Mouse (Mus musculus) heart, embryonic 14.5 days (tissue): ENCODE measurements around the gene Kazald1. TPM values are rescaled to one million over a fixed set of nuclear protein-coding genes. Genes with fewer than 3 reads are reported as not detected.

Experiments
- ATAC-seq: fragments of 200-750 bp; cut with Nextera tagmentation; 2 replicates; pipeline ENCODE4 v1.8.0; 2017; ENCODE audit warnings: low read depth, moderate TSS enrichment; ENCODE audit not compliant: insufficient number of reproducible peaks, insufficient read depth, low FRiP score
- H3K27ac ChIP-seq, 2 experiments: fragments of 200-500 bp in 1 of 2; fragments of 300-500 bp in 1 of 2; sonication (generic) in 1 of 2; replicated peaks in 1 of 2; 2 replicates each; pipeline ENCODE4 v1.5.1; 2012 to 2014; ENCODE audit warnings: low read depth in 2 of 2, low read length in 2 of 2, control low read depth in 1 of 2, mild to moderate bottlenecking in 1 of 2, mixed read lengths in 1 of 2; ENCODE audit not compliant: control insufficient read depth in 1 of 2, insufficient read depth in 1 of 2
- H3K27me3 ChIP-seq: fragments of 300-500 bp; sonication (generic); 2 replicates; pipeline ENCODE4 v1.6.1; 2014; ENCODE audit warnings: mild to moderate bottlenecking, low read length, control low read depth; ENCODE audit not compliant: control insufficient read depth, insufficient read depth
- H3K36me3 ChIP-seq: fragments of 300-500 bp; sonication (generic); 2 replicates; pipeline ENCODE4 v1.6.1; 2014; ENCODE audit warnings: mild to moderate bottlenecking, control low read depth, low read length, mixed read lengths; ENCODE audit not compliant: control insufficient read depth, insufficient read depth
- H3K4me1 ChIP-seq, 2 experiments: fragments of 200-500 bp in 1 of 2; fragments of 300-500 bp in 1 of 2; sonication (generic) in 1 of 2; 2 replicates each; pipeline ENCODE4 v1.6.1; 2012 to 2014; ENCODE audit warnings: low read length in 2 of 2, control low read depth in 1 of 2, mixed read lengths in 1 of 2; ENCODE audit not compliant: control insufficient read depth in 2 of 2, insufficient read depth in 2 of 2
- H3K4me2 ChIP-seq: fragments of 300-500 bp; sonication (generic); 2 replicates; pipeline ENCODE4 v1.6.1; 2014; ENCODE audit warnings: mild to moderate bottlenecking, low read length
- H3K4me3 ChIP-seq, 2 experiments: fragments of 200-500 bp in 1 of 2; fragments of 300-500 bp in 1 of 2; sonication (generic) in 1 of 2; 2 replicates each; pipeline ENCODE4 v1.5.1; 2012 to 2014; ENCODE audit warnings: low read length in 2 of 2, mild to moderate bottlenecking in 2 of 2, control low read depth in 1 of 2, low read depth in 1 of 2, moderate library complexity in 1 of 2; ENCODE audit not compliant: control insufficient read depth in 1 of 2, insufficient read depth in 1 of 2
- H3K9ac ChIP-seq: fragments of 300-500 bp; sonication (generic); 2 replicates; pipeline ENCODE4 v1.6.1; 2014; ENCODE audit warnings: mild to moderate bottlenecking, low read length
- H3K9me3 ChIP-seq: fragments of 300-500 bp; sonication (generic); 2 replicates; pipeline ENCODE4 v1.6.1; 2016; ENCODE audit warnings: low read length, control low read depth; ENCODE audit not compliant: control insufficient read depth
- WGBS: fragments of 180-500 bp; shearing (Covaris S2); extraction: QIAGEN DNeasy Blood & Tissue Kit; methylation state at CpG from one replicate; pipeline ENCODE4 v1.1.7; 2014; 5-methylcytosine and 5-hydroxymethylcytosine counted together
- polyA plus RNA-seq: library from polyadenylated mRNA; unstranded; fragments of >200 nt; fragmentation: Nextera tagmentation; extraction: Ambion mirVana; gene quantifications from 2 replicates; pipeline ENCODE4 v1.2.1, GENCODE M21; 2014

Kazald1 gene
- polyA plus RNA-seq, 1 experiment from 2014 or later = 11.5 TPM

- Histone ChIP-seq H3K4me1 (no peaks in the 10 kb centered on the region), H3K36me3 (no peaks in the 10 kb centered on the region), H3K9me3 (no peaks in the 10 kb centered on the region), H3K27me3 (peaks cover 3% of the 10 kb centered on the region; the same call in 1 of the 2 replicates), H3K4me2 (no peak overlapping the region), H3K9ac (no peak overlapping the region), H3K4me3 (no peak overlapping the region), H3K27ac (no peak overlapping the region)
- WGBS = 6% methylated on average over 18 of the region's 18 CpGs
- no peak for ATAC-seq
Measured at GRCm38 (mm10) chr19:45113791-45114460, 38.9 kb downstream of the Kazald1 start.

GRCm38 (mm10) chr19:45114772-45115171, 39.7 kb downstream of the Kazald1 start:
- Histone ChIP-seq H3K9ac (no peak overlapping the region), H3K27me3 (peaks cover 3% of the 10 kb centered on the region; the same call in 1 of the 2 replicates), H3K9me3 (no peaks in the 10 kb centered on the region), H3K4me1 (no peaks in the 10 kb centered on the region), H3K4me3 (no peak overlapping the region), H3K36me3 (no peaks in the 10 kb centered on the region), H3K4me2 (no peak overlapping the region), H3K27ac (no peak overlapping the region)
- ATAC-seq = no peak
- WGBS = 50% methylated on average over 2 of the region's 3 CpGs

DNA sequence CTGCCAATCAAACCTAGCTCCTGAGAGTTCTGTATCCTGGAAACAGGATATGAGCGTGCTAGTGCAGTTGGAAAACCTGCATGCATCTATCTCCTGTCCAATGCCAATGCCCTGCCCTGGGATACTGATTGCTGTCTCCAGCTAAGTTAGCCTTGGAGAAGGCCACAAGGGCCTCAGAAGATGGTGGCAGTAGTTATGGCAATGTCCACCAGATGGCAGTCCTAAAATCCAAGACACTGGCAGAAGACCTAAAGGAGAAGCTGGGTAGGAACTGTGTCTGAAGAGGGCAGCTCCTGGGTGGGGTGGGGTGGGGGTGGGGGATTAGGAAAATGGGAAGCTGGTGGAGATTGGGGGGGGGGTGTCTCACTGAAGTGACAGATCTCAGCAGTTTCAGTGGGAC, 41.8 kb downstream of the Kazald1 start:
- ATAC-seq = no peak
- WGBS = 52% methylated on average over 1 of the region's 1 CpGs
- H3K27me3 ChIP-seq = peaks cover 6% of the 10 kb centered on the region; the same call in 1 of the 2 replicates
- no peaks in the 10 kb centered on the region for H3K9me3 ChIP-seq
- no peak overlapping the region for H3K4me2 ChIP-seq
- no peaks in the 10 kb centered on the region for H3K4me1 ChIP-seq
- no peak overlapping the region for H3K4me3 ChIP-seq
- no peak overlapping the region for H3K27ac ChIP-seq
- no peak overlapping the region for H3K9ac ChIP-seq
- no peaks in the 10 kb centered on the region for H3K36me3 ChIP-seq

Other genes starting within 250 kb of the Kazald1 start
- 46.4 and 47.0 TPM in 2 replicates for gene Slf2, start 144.1 kb upstream of the Kazald1 start, polyA plus RNA-seq
- 0.80 and 0.92 TPM in 2 replicates for gene Sema4g, start 86.1 kb upstream of the Kazald1 start, polyA plus RNA-seq
- 14.2 and 14.6 TPM in 2 replicates for gene Twnk, start 69.6 kb upstream of the Kazald1 start, polyA plus RNA-seq
- gene Mrpl43, start 68.8 kb upstream of the Kazald1 start, polyA plus RNA-seq = 62.0 and 65.5 TPM in 2 replicates
- gene Lzts2, start 60.8 kb upstream of the Kazald1 start, polyA plus RNA-seq = 39.5 and 42.2 TPM in 2 replicates
- 0.11 and 0.19 TPM in 2 replicates for gene Pdzd7, start 29.5 kb upstream of the Kazald1 start, polyA plus RNA-seq
- 17.6 and 18.2 TPM in 2 replicates for gene Sfxn3, start 27.7 kb upstream of the Kazald1 start, polyA plus RNA-seq
- 0.22 TPM in 1 of 2 replicates, not detected in the other for gene Tlx1, start 75.4 kb downstream of the Kazald1 start, polyA plus RNA-seq
- not detected in 2 replicates for gene Lbx1, start 160.6 kb downstream of the Kazald1 start, polyA plus RNA-seq